Mouse (Mus musculus) neural tube, embryonic 14.5 days (tissue): ENCODE results near the gene Gm13275. TPM values are rescaled to one million over a fixed set of nuclear protein-coding genes. Genes with fewer than 3 reads are reported as not detected.
"Not testable (repeated sequence)": the region's sequence is repeated elsewhere in the genome, so short reads cannot be mapped to it uniquely, and the experiment has no call there.

Experiments used
- ATAC-seq: fragments of 200-750 bp; cut with Nextera tagmentation; 2 replicates; pipeline ENCODE4 v1.8.0; 2017; ENCODE audit warnings: low read depth, mild to moderate bottlenecking, moderate TSS enrichment, moderate library complexity
- H3K27ac ChIP-seq: fragments of 300-500 bp; sonication (generic); 2 replicates; pipeline ENCODE4 v1.5.1; 2014; ENCODE audit warnings: low read depth, mild to moderate bottlenecking, control low read depth, low read length, moderate library complexity, mixed read lengths
- H3K27me3 ChIP-seq: fragments of 300-500 bp; sonication (generic); 2 replicates; pipeline ENCODE4 v1.6.1; 2014; ENCODE audit warnings: low read length; ENCODE audit not compliant: control insufficient read depth, insufficient read depth
- H3K36me3 ChIP-seq: fragments of 300-500 bp; sonication (generic); 2 replicates; pipeline ENCODE4 v1.6.1; 2014; ENCODE audit warnings: low read length, mixed read lengths; ENCODE audit not compliant: control insufficient read depth, insufficient read depth
- H3K4me1 ChIP-seq: fragments of 300-500 bp; sonication (generic); 2 replicates; pipeline ENCODE4 v1.6.1; 2014; ENCODE audit warnings: low read length; ENCODE audit not compliant: control insufficient read depth, insufficient read depth
- H3K4me2 ChIP-seq: fragments of 300-500 bp; sonication (generic); 2 replicates; pipeline ENCODE4 v1.6.1; 2014; ENCODE audit warnings: mild to moderate bottlenecking, low read depth, low read length, control low read depth
- H3K4me3 ChIP-seq: fragments of 300-500 bp; sonication (generic); 2 replicates; pipeline ENCODE4 v1.5.1; 2014; ENCODE audit warnings: low read depth, low read length, control low read depth, mixed read lengths
- H3K9ac ChIP-seq: fragments of 300-500 bp; sonication (generic); replicated peaks from 2 replicates; pipeline ENCODE4 v1.6.1; 2014; ENCODE audit warnings: low read depth, mild to moderate bottlenecking, control low read depth, low read length, mixed read lengths
- H3K9me3 ChIP-seq: fragments of 300-500 bp; sonication (generic); 2 replicates; pipeline ENCODE4 v1.6.1; 2016; ENCODE audit warnings: low read length; ENCODE audit not compliant: control insufficient read depth
- WGBS: fragments of 180-500 bp; shearing (Covaris S2); extraction: QIAGEN DNeasy Blood & Tissue Kit; methylation state at CpG from one replicate; pipeline ENCODE4 v1.1.7; 2014; 5-methylcytosine and 5-hydroxymethylcytosine counted together
- polyA plus RNA-seq: library from polyadenylated mRNA; unstranded; fragments of >200 nt; fragmentation: Nextera tagmentation; extraction: Ambion mirVana; gene quantifications from 2 replicates; pipeline ENCODE4 v1.2.1, GENCODE M21; 2014

Gene Gm13275
- not detected in 2 replicates for polyA plus RNA-seq

DNA sequence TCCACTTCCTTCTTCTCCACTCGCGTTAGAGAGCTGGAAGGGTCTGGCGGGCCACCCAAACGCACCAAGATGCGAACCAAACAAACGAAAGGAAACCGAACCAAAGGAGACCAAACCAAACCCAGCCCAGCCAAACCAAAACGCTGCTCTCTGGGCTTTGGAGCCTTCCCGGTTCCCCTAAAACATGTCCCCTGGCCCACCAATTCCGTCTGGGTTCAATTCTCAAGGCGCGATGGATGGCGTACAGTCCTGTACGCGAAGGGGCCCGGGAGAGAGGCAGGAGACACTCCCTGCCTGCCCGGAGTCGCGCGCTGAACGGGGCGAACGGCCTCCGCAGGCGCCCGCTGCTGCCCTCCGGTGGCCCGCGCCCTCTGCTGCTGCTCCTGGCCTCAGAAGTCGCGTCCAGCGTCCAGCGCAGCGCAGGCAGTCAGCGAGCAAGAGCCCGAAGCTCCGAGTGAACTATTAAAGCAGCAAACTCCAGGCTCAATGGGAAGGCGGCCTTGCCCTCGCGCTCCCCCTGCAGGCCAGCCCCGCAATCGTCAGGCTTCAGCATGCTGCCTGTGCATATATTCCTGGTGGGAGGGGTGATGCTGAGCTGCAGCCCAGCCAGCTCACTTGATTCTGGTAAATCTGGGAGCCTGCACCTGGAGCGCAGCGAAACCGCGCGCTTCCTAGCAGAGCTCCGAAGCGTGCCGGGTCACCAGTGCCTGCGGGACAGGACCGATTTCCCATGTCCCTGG, at the start of gene Gm13275:
Gene Gm13275 (plus strand): TSS at position 552 of the 740 bp plus-strand sequence.
- H3K27ac ChIP-seq, H3K36me3 ChIP-seq, H3K9ac ChIP-seq, H3K9me3 ChIP-seq, H3K4me2 ChIP-seq, H3K4me1 ChIP-seq, H3K27me3 ChIP-seq, ATAC-seq, H3K4me3 ChIP-seq: not testable (repeated sequence)
- 2% methylated on average over 5 of the region's 52 CpGs for WGBS

DNA sequence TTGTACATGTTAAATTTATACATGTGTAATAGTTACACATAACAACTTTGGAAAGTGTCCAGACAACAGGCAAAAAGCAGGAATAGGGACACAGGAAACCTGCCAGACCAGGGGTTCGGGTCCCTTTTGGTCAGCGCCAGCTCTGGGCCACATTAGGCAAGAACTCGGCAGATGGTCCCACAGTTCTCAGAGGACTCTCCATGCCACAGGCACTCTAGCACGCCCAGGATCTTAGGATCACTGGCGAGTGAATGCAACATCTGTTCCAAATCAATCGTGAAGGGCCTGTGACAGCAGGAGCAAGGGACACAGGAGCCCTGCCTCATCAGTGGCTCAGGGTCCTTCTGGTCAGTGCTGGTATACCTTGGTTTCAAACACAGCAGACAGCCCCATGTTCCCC, 44.4 kb upstream of the Gm13275 start:
- Histone ChIP-seq H3K4me1 (no peaks in the 10 kb centered on the region), H3K4me2 (no peak overlapping the region), H3K27ac (no peak overlapping the region), H3K4me3 (no peak overlapping the region), H3K9me3 (no peaks in the 10 kb centered on the region), H3K27me3 (no peaks in the 10 kb centered on the region), H3K9ac (no peak overlapping the region), H3K36me3 (no peaks in the 10 kb centered on the region)
- ATAC-seq = no peak
- WGBS = 60% methylated on average over 6 of the region's 6 CpGs

GRCm38 (mm10) chr4:88754818-88755340, 39.4 kb upstream of the Gm13275 start, which contains the start of gene Gm13271:
Gene Gm13271, plus strand, starts transcription at chr4:88754868.
- H3K9ac ChIP-seq, H3K27me3 ChIP-seq, H3K36me3 ChIP-seq, H3K27ac ChIP-seq, H3K4me1 ChIP-seq, H3K4me3 ChIP-seq, H3K9me3 ChIP-seq, ATAC-seq, H3K4me2 ChIP-seq: not testable (repeated sequence)
- 82% methylated on average over 14 of the region's 15 CpGs for WGBS

DNA sequence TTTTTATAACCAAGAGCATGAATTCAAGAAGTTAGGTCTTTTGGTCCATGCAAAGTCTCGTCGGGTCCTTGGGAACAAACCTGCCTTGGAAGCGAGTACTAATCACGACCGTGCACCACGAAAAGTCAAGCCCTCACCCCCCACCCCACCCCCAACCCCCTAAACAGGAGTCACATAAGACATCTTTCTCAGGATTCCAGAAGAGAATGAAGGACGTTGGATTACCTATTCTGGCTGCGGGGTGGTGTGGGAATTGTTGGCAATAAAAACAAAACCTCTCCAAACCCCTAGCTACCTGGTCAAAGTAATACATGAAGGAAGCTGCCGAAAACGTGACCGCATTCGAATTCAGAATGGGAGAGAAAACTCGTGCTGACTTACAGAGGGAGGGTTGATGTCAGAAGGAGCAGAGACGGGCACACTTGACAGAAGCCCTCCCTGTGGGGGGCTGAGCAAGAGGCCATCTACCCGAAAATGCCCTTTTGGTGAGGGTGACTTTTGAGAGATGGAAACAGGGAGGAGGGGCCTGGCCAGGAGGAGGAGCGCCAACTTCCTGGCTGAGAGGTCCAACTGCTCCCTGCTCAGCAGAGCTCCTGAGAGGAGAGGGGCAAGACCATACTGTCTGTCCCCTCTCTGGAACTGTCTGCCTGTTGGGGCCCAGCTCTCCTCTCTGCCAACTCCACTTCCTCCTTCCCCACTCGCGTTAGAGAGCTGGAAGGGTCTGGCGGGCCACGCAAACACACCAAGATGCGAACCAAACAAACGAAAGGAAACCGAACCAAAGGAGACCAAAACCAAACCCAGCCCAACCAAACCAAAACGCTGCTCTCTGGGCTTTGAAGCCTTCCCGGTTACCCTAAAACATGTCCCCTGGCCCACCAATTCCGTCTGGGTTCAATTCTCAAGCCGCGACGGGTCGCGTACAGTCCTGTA, 37.4 kb upstream of the Gm13275 start:
- Histone ChIP-seq H3K9ac (peak overlapping the region; percentile 34; the same call in 1 of the 2 replicates), H3K4me2 (peak overlapping the region; percentile 67), H3K4me3 (peak overlapping the region; percentile 36)
- WGBS = 14% methylated on average over 28 of the region's 31 CpGs
- not testable (repeated sequence) for H3K27ac ChIP-seq, H3K36me3 ChIP-seq, ATAC-seq, H3K4me1 ChIP-seq, H3K9me3 ChIP-seq, H3K27me3 ChIP-seq

- H3K36me3 ChIP-seq, H3K9me3 ChIP-seq, H3K4me1 ChIP-seq, H3K27me3 ChIP-seq, H3K27ac ChIP-seq: not testable (repeated sequence)
- Histone ChIP-seq H3K9ac (peak overlapping the region; percentile 34; the same call in 1 of the 2 replicates), H3K4me2 (peak overlapping the region; percentile 67), H3K4me3 (peak overlapping the region; percentile 36)
- WGBS = under 1% methylated on average over 20 of the region's 21 CpGs
- ATAC-seq = peak; percentile 100
Measured at GRCm38 (mm10) chr4:88757628-88758031, 36.7 kb upstream of the Gm13275 start.

DNA sequence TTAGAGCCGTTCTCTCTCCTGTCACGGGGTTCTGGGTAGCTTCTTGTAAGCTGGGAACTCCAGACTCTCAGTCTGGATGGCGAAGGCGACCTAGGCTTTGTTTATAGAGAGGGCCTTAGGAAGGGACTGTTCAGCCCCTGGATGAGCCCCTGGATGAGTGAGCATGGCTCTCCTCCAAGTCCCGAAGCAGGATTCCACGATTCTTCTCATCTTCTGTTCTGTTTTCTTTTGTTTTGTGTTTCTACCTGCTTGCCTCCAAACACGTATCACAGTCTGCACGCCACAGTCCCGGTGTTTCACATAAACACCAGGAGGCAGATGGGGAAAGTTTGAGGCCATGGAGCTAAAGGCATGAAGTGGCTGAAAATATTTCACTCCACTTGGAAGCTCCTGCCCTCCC, 35.5 kb upstream of the Gm13275 start:
- H3K4me1 ChIP-seq, H3K9me3 ChIP-seq, H3K4me3 ChIP-seq, ATAC-seq, H3K4me2 ChIP-seq, H3K36me3 ChIP-seq, H3K27ac ChIP-seq, H3K9ac ChIP-seq, H3K27me3 ChIP-seq: not testable (repeated sequence)
- 96% methylated on average over 9 of the region's 9 CpGs for WGBS

GRCm38 (mm10) chr4:88759610-88760268, 34.5 kb upstream of the Gm13275 start, which contains the start of gene Gm13283:
Gene Gm13283, plus strand, starts transcription at chr4:88760119.
- H3K4me1 ChIP-seq, H3K9ac ChIP-seq, H3K27me3 ChIP-seq, ATAC-seq, H3K27ac ChIP-seq, H3K9me3 ChIP-seq, H3K36me3 ChIP-seq: not testable (repeated sequence)
- Histone ChIP-seq H3K4me3 (peak within 1 kb of the TSS; percentile 20; the same call in 1 of the 2 replicates), H3K4me2 (peak within 1 kb of the TSS; percentile 53)
- 33% methylated on average over 10 of the region's 14 CpGs for WGBS

- H3K27me3 ChIP-seq, H3K36me3 ChIP-seq, H3K9ac ChIP-seq, H3K4me1 ChIP-seq, H3K9me3 ChIP-seq, ATAC-seq, H3K27ac ChIP-seq: not testable (repeated sequence)
- WGBS = 0% methylated on average over 17 of the region's 28 CpGs
- Histone ChIP-seq H3K4me3 (peak overlapping the region; percentile 20; the same call in 1 of the 2 replicates), H3K4me2 (peak overlapping the region; percentile 53)
Measured at GRCm38 (mm10) chr4:88760431-88760830, 33.9 kb upstream of the Gm13275 start.
